Mouse (Mus musculus): ENCODE results near the gene Nrde2.

The Nrde2 gene

GRCm38 (mm10) chr12:100178898-100179440 is 19.5 kb upstream of the Nrde2 start:
- DNase-seq (ENCODE audit: extremely low spot score) = no peak

DNA sequence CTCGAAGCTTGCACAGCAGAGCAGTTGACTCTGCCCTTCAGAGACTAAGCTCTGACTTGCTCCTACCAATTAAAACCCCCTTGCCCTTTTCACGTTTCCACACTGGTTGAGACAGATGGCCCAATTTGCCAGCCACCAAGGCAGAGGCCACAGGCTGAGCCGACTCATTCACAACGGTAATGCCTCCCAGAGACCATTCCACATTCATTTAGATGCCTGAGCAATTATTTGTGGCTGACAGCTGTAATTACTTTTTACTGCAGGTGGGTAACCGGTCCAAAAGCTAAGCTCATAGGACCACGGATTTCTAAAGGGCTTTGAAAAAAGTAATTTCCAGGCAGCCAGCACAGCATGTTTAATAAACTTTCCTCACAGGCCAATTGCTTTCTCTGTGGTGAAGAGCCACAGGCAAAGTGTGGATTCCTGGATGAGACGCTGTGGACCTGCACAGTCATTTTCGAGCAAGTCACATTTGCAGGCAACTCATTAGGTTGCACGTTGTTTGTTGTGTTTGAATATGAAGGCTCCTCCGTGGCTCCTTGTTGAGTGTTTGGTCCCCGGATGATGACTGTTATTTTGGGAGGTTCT is 17.1 kb upstream of the Nrde2 start:
- no peak for DNase-seq (ENCODE audit: extremely low spot score)

- DNase-seq (ENCODE audit: extremely low spot score) = no peak
Measured at GRCm38 (mm10) chr12:100172481-100172880, 13.0 kb upstream of the Nrde2 start.

DNA sequence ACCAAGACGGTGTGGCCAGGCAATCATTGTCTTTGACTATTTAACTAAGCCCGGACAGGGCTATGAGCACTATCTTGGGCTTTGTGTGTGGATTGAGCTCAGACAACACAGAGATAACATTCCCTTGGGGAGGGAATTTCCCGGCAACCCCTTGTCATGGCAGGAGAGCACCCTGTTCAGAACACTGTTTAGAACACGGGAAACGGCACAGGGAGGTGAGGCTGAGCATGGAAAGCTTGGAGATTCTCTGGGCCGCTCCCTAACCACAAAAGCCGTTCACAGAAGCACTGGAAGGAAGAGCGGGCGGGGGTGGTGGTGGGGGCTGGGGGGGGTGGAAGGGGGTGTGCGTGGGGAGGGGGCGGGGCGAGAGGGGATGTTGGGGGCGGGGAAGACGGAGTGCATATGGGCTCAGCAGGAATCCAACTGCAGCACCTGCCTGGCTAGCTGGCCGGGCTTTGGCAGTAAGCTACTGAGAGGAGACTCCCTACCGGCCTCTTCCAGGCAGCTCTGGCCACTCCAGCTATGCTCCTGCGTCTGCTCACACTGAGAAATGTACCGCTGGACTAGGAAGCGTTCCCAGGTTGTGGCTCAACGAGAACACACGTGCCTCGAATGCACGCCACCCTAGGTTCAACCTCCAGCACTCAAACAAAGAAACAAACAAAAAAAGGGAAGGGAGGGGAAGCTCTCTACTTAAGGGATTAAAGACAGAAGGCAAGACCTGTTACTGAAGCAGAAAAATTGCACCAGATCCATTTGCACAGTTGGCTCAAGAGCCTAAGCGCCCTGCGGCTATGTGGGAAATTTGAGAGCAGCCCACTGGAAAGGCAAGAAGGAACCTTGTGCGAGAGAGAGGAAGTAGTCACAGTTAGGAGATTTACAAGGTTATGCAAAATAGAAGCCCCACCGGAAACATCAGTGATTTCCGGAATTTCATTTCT is 8.7 kb upstream of the Nrde2 start:
- peak; percentile 42 for DNase-seq (ENCODE audit: extremely low spot score)

- DNase-seq (ENCODE audit: extremely low spot score) = no peak
Measured at GRCm38 (mm10) chr12:100167502-100167901, 8.0 kb upstream of the Nrde2 start.

- DNase-seq (ENCODE audit: extremely low spot score) = no peak
Measured at GRCm38 (mm10) chr12:100166939-100167338, 7.5 kb upstream of the Nrde2 start.

DNA sequence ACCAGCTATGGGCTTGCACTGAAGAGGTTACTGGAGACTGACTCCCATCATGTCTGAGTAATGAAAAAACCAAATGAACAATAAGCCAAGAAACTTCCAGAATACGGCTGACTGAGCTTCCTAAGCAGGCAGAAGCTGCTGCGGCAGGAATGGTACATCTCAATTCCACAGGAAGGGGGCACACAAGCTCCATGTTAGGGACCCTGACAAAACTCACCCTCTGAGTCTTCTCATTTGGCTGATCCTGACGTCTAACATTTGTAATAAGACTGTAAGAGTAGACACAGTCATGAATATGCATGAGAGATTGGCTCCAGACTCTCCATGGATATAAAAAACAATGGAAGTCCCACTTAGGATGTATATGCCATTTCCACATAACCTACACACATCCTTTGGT is 6.7 kb upstream of the Nrde2 start:
- DNase-seq (ENCODE audit: extremely low spot score) = peak; percentile 50

- no peak for DNase-seq (ENCODE audit: extremely low spot score)
Measured at GRCm38 (mm10) chr12:100164991-100165500, 5.6 kb upstream of the Nrde2 start.

DNA sequence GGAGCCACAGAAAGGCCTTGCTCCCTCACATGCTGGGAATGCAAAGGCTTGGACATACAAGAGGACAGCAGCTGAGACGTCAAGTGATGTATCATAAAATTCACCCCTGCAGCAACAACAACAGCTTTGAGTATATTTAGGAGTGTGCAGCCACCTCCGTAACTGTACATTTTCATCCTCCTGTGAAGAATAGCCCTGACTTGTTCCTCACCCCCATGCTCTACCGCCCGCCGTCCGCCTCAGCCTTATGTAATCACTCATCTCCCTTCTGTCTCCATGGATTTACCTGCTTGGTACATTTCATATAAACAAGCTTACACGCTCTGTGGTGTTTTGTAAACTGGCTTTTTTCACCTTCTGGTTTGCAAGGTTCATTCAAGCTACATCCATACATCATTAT is 7.0 kb downstream of the Nrde2 start:
- DNase-seq (ENCODE audit: extremely low spot score) = no peak

DNA sequence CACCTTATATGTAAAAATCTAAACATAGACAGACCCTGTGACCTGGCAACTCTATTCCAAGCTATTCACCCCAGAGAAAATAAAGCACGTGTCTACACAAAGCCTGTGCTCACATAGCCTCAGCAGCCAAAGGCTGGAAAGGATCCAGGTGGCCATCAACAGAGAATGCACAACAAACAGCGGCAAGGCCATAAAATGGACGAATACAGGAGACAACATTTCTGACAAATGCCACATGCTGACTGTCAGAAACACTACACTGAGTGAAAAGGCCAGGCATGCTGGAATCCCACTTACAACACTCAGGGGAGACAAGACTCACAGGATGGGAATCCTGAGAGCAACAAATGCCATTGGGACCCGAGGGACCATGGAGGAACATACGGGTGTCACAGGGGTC is 15.2 kb downstream of the Nrde2 start:
- no peak for DNase-seq (ENCODE audit: extremely low spot score)

- no peak for DNase-seq (ENCODE audit: extremely low spot score)
Measured at GRCm38 (mm10) chr12:100143737-100144136, 15.7 kb downstream of the Nrde2 start.

DNA sequence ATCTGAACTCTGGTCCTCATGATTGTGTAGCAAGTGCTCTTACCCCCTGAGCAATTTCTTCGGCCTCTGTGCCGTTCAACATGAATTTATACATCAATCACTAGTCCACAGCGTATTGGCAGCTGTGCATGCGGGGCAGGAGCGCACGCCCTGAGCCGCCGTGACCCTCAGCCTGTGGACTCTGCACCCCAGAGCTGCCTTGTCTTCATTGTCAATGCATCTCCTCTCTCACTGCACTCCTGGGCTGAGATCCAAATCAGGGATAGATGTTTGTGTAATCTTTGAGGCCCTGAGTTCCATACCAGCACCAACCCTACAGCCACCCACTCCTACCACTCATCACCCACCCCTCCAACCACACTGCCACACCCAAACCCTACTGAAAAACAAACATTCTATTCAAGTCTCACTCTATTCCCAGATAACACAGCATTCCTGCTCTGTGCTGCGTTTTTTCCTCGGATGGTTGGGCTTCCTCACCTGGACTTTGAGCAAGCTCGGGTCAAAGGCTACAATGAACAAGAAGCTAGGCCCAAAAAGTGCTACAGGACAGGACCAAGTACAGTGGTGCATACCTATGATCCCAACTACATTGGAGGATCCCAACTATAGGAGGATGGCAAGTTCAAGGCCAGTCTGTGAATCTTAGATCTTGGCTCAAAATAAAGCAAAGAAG is 16.5 kb downstream of the Nrde2 start:
- DNase-seq (ENCODE audit: extremely low spot score) = no peak

DNA sequence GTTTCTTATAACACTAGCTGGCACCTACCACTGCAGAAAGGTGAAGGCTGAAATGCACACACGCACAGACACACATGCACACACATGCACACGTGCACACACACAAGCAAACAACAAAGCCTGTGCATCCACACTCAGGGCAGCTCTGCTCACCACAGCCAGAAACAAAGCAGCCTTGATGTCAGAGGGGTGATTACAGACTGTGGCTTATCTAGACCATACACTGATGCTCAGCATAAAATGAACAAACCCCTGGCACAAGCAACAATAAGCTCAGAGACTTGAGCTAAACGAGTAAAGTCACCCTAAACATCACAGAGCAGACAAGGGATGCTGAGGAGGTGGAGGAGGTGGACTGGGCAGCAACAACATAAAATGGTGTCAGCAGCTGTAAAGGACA is 24.3 kb downstream of the Nrde2 start:
- no peak for DNase-seq (ENCODE audit: extremely low spot score)

DNA sequence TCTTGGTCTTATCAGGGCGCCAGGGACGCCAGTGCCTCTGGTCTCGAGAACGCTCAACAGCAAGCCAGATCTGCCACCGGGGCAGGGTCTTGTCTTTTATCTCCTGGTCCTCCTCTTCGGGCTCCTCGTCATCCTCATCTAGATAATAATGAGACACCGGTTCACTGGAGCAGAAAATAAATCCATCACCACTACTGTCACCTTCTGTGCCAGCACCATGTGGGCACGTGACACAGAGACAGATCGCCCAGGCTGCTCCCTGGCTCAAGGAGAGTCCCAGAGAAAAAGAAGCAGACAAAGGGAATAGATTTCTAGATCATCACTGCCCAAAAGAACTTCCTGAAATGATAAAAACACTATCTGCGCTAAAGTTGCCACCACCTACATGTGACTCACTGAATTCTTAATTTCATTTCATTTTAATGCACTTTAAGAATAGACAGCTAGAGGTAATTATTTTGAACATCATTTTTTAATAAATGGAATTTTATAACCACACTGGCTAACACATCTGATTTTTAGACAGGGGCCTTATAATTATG is 25.0 kb downstream of the Nrde2 start:
- DNase-seq (ENCODE audit: extremely low spot score) = no peak

DNA sequence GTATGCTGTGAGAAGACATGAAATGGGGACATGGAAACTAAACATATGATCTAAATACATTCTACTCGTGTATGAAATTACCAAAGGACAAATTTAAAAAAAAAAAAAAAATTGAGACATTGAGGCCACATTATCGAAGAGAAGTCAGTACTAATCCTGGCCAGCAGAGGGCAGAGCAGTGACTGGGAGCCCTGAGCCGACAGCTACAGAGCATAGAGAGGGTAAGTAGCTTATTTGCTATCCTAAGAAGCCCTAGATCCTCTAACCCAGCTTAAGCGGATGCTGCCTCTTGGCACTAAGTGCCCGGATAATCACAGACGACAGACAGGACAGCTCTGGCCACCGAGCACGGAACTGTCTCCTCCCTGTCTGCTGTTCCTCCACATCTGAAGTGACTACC is 27.8 kb downstream of the Nrde2 start:
- DNase-seq (ENCODE audit: extremely low spot score) = peak; percentile 55

DNA sequence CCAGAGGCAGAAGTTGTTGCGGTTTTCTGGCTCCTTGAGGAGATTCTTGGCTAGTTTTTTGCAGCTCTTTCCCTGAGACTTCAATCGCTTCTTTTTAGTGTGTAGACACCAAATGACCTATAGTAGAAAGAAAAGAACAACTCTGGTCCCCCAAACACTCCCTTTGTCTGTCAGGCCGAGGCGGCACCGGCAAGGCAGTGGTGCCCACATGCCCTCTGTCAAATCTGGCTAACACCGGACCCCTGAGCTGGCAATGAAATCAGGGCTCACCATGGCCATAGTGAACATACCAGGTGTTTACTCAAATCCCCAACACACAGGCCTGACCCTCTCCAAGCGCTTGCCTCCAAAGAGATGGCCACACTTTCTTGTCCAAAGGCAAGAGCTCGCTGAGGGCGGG is 28.3 kb downstream of the Nrde2 start:
- no peak for DNase-seq (ENCODE audit: extremely low spot score)

- DNase-seq (ENCODE audit: extremely low spot score) = no peak
Measured at GRCm38 (mm10) chr12:100128961-100129360, 30.5 kb downstream of the Nrde2 start.

DNA sequence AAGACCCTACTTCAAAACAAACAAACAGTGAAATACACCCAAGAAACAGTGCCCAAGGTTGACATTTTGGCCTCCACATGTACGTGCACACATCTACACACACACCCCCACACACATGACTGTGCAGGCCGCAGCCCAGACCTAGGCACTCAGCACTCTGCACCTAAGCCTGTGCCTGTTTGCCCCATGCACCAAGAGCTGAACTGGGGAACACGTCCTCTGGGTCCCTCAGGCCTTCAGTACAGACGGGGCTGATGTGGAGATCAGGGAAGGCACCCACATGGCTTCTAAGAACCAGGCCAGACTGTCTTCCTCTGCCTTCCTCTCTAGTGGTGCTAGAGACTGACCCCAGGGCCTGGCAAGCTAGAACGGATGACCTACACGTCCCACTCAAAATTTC is 30.9 kb downstream of the Nrde2 start:
- no peak for DNase-seq (ENCODE audit: extremely low spot score)

- no peak for DNase-seq (ENCODE audit: extremely low spot score)
Measured at GRCm38 (mm10) chr12:100127866-100128480, 31.5 kb downstream of the Nrde2 start.

- DNase-seq (ENCODE audit: extremely low spot score) = no peak
Measured at GRCm38 (mm10) chr12:100126968-100127865, 32.2 kb downstream of the Nrde2 start.

Measured in embryo, embryonic 9.5 days (tissue).